Mouse (Mus musculus): ENCODE measurements at regions not wholly inside any gene's neighbourhood (a gene's known extent, or its start where the extent isn't known, plus 50 kb on each side); places are given as distances from the start of the nearest gene placed in this dataset.
A peak's percentile ranks its signal among the peaks of the same experiment; 100 is the strongest.

- no peak overlapping the region for H3K4me2 ChIP-seq (ENCODE audit: low read length)
- no peaks in the 10 kb centered on the region for H3K9me3 ChIP-seq (ENCODE audit: control insufficient read depth, low read length)
- H3K36me3 ChIP-seq (ENCODE audit: control insufficient read depth, insufficient read depth, low read length), result no peaks in the 10 kb centered on the region
- ATAC-seq (ENCODE audit: insufficient number of reproducible peaks, insufficient read depth, low FRiP score, low read depth), result no peak
- 72% methylated on average over 2 of the region's 2 CpGs for WGBS
- no peak overlapping the region for H3K9ac ChIP-seq (ENCODE audit: low read length)
- H3K4me3 ChIP-seq (ENCODE audit: control insufficient read depth in 1 of 2, insufficient read depth in 1 of 2, low read depth in 1 of 2, low read length in 2 of 2), result no peak overlapping the region
- no peaks in the 10 kb centered on the region for H3K4me1 ChIP-seq (ENCODE audit: control insufficient read depth in 2 of 2, insufficient read depth in 2 of 2, low read length in 2 of 2)
- no peak overlapping the region for H3K27ac ChIP-seq (replicated peaks in 1 of 2; ENCODE audit: control insufficient read depth in 1 of 2, insufficient read depth in 1 of 2, low read depth in 2 of 2, low read length in 2 of 2)
- no peaks in the 10 kb centered on the region for H3K27me3 ChIP-seq (ENCODE audit: control insufficient read depth, insufficient read depth, low read length)
These were observed 73.4 kb upstream of the Kdr start for GRCm38 (mm10) chr5:76051658-76052057.

DNA sequence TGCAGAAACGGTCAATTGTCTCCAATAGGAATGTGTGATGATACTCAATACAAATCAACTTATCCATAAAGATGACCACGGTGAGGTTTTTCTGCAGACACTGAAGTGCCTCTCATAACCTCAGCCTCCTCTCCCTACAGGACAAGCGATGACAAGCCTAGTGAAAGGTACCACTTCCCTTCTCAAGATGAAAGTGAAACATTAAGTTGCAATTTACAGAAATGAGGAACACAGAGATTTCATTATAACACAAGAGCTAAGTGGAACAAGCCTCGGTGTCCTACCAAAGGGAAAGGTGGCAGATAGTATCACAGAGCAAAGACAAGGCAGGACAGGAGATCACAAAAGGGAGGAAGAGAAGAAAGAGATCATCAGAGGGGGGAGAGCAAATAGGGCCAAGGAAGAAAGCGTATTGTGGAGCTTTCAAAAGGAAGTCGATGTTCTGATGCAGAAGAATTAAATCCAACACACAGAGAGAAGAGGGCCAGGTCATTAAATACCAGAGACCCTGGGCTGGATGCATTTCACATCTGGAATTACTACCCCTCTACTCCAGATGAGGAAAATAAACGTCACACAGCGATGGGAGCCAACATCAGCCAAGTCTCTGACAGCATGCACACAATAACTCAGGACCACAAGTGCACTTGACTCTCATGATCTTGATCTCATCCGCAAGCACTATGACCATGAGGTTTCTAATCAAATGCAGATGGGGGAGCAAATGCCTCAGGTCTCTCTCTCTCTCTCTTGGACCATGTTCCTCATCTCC, 70.0 kb upstream of the Kdr start:
- H3K4me1 ChIP-seq (ENCODE audit: control insufficient read depth in 2 of 2, insufficient read depth in 2 of 2, low read length in 2 of 2), result no peaks in the 10 kb centered on the region
- no peak for ATAC-seq (ENCODE audit: insufficient number of reproducible peaks, insufficient read depth, low FRiP score, low read depth)
- no peaks in the 10 kb centered on the region for H3K36me3 ChIP-seq (ENCODE audit: control insufficient read depth, insufficient read depth, low read length)
- H3K9ac ChIP-seq (ENCODE audit: low read length), result no peak overlapping the region
- H3K4me3 ChIP-seq (ENCODE audit: control insufficient read depth in 1 of 2, insufficient read depth in 1 of 2, low read depth in 1 of 2, low read length in 2 of 2), result no peak overlapping the region
- H3K27me3 ChIP-seq (ENCODE audit: control insufficient read depth, insufficient read depth, low read length), result no peaks in the 10 kb centered on the region
- 74% methylated on average over 9 of the region's 9 CpGs for WGBS
- H3K4me2 ChIP-seq (ENCODE audit: low read length), result no peak overlapping the region
- H3K27ac ChIP-seq (replicated peaks in 1 of 2; ENCODE audit: control insufficient read depth in 1 of 2, insufficient read depth in 1 of 2, low read depth in 2 of 2, low read length in 2 of 2), result no peak overlapping the region
- H3K9me3 ChIP-seq (ENCODE audit: control insufficient read depth, low read length), result no peaks in the 10 kb centered on the region

- Histone ChIP-seq H3K27me3 (ENCODE audit: control insufficient read depth, insufficient read depth, low read length) (no peaks in the 10 kb centered on the region), H3K27ac (replicated peaks in 1 of 2; ENCODE audit: control insufficient read depth in 1 of 2, insufficient read depth in 1 of 2, low read depth in 2 of 2, low read length in 2 of 2) (no peak overlapping the region), H3K4me2 (ENCODE audit: low read length) (no peak overlapping the region), H3K9ac (ENCODE audit: low read length) (no peak overlapping the region), H3K36me3 (ENCODE audit: control insufficient read depth, insufficient read depth, low read length) (no peaks in the 10 kb centered on the region), H3K9me3 (ENCODE audit: control insufficient read depth, low read length) (peaks cover 3% of the 10 kb centered on the region; the same call in 1 of the 2 replicates), H3K4me3 (ENCODE audit: control insufficient read depth in 1 of 2, insufficient read depth in 1 of 2, low read depth in 1 of 2, low read length in 2 of 2) (no peak overlapping the region), H3K4me1 (ENCODE audit: control insufficient read depth in 2 of 2, insufficient read depth in 2 of 2, low read length in 2 of 2) (no peaks in the 10 kb centered on the region)
- no peak for ATAC-seq (ENCODE audit: insufficient number of reproducible peaks, insufficient read depth, low FRiP score, low read depth)
- WGBS, result 64% methylated on average over 14 of the region's 14 CpGs
These were observed 65.6 kb upstream of the Kdr start for GRCm38 (mm10) chr5:76043521-76044510.

DNA sequence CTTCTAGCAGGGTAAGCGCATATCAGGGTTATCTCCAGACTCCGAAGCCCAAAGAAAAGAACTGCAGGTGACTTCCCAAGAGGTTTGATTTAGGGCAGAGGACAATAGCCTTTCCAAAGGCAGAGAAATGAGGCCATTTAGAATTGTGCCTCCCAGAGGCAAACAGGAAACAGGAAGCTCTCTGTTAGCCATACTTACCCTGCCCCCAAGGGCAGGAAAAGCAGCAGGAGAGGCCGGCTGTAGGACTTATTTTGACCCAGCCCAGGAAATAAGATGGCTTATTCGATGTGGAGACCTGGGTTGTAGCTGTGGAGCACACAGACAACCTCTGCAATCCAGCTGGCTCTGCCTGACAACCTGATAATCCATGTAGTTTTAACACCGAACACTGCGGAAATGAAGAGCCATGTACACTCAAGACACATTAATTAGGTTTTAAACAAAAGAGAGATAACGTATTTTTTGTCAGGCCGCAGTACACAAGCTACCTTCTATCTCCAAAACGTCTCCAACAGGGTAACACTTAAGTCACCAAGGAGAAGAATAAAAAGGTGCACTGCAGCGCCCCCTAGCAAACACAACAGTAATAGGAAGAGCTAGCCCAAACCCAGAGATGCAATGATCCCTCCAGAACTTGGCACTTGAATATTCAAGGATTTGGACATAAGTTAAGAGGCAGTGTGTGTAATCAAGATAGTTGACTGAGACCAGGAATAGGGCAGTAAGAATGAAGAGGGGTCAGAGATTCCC, 62.4 kb upstream of the Kdr start:
- Histone ChIP-seq H3K4me2 (ENCODE audit: low read length) (no peak overlapping the region), H3K4me3 (ENCODE audit: control insufficient read depth in 1 of 2, insufficient read depth in 1 of 2, low read depth in 1 of 2, low read length in 2 of 2) (no peak overlapping the region), H3K9me3 (ENCODE audit: control insufficient read depth, low read length) (peaks cover 6% of the 10 kb centered on the region; the same call in 1 of the 2 replicates), H3K9ac (ENCODE audit: low read length) (no peak overlapping the region), H3K27ac (replicated peaks in 1 of 2; ENCODE audit: control insufficient read depth in 1 of 2, insufficient read depth in 1 of 2, low read depth in 2 of 2, low read length in 2 of 2) (no peak overlapping the region; a peak in 1 of 4 replicates), H3K27me3 (ENCODE audit: control insufficient read depth, insufficient read depth, low read length) (no peaks in the 10 kb centered on the region), H3K36me3 (ENCODE audit: control insufficient read depth, insufficient read depth, low read length) (no peaks in the 10 kb centered on the region), H3K4me1 (ENCODE audit: control insufficient read depth in 2 of 2, insufficient read depth in 2 of 2, low read length in 2 of 2) (no peaks in the 10 kb centered on the region)
- no peak for ATAC-seq (ENCODE audit: insufficient number of reproducible peaks, insufficient read depth, low FRiP score, low read depth)
- 54% methylated on average over 10 of the region's 10 CpGs for WGBS

- H3K9ac ChIP-seq (ENCODE audit: low read length), result no peak overlapping the region
- no peaks in the 10 kb centered on the region for H3K9me3 ChIP-seq (ENCODE audit: control insufficient read depth, low read length)
- H3K27ac ChIP-seq (replicated peaks in 1 of 2; ENCODE audit: control insufficient read depth in 1 of 2, insufficient read depth in 1 of 2, low read depth in 2 of 2, low read length in 2 of 2), result peak overlapping the region in 1 of 2 experiments; percentile 15; a peak in 2 of 4 replicates
- no peaks in the 10 kb centered on the region for H3K36me3 ChIP-seq (ENCODE audit: control insufficient read depth, insufficient read depth, low read length)
- WGBS, result 33% methylated on average over 4 of the region's 4 CpGs
- H3K4me2 ChIP-seq (ENCODE audit: low read length), result no peak overlapping the region
- H3K27me3 ChIP-seq (ENCODE audit: control insufficient read depth, insufficient read depth, low read length), result no peaks in the 10 kb centered on the region
- ATAC-seq (ENCODE audit: insufficient number of reproducible peaks, insufficient read depth, low FRiP score, low read depth), result no peak
- no peak overlapping the region for H3K4me3 ChIP-seq (ENCODE audit: control insufficient read depth in 1 of 2, insufficient read depth in 1 of 2, low read depth in 1 of 2, low read length in 2 of 2)
- peaks cover 0 to 3% of the 10 kb centered on the region in 2 experiments; a peak in 2 of 4 replicates for H3K4me1 ChIP-seq (ENCODE audit: control insufficient read depth in 2 of 2, insufficient read depth in 2 of 2, low read length in 2 of 2)
These were observed 50.5 kb upstream of the Kdr start for GRCm38 (mm10) chr5:76028729-76029128.
